Mouse (Mus musculus) heart, adult 2 months (tissue): ENCODE measurements at regions not wholly inside any gene's neighbourhood (a gene's known extent, or its start where the extent isn't known, plus 50 kb on each side); places are given as distances from the start of the nearest gene placed in this dataset.

Experiments
- DNase-seq, 2 experiments: peaks; one replicate each; pipeline ENCODE4 v3.0.0; 2021
- H3K27ac ChIP-seq: fragments of 200-600 bp; 2 replicates; pipeline ENCODE4 v1.8.1; 2022
- H3K27me3 ChIP-seq: fragments of 200-500 bp; 2 replicates; pipeline ENCODE4 v1.6.1; 2012; ENCODE audit warnings: mild to moderate bottlenecking, low read length, inconsistent platforms, mixed read lengths; ENCODE audit not compliant: control insufficient read depth, insufficient read depth
- H3K36me3 ChIP-seq: fragments of 200-500 bp; 2 replicates; pipeline ENCODE4 v1.6.1; 2012; ENCODE audit warnings: low read length, inconsistent platforms; ENCODE audit not compliant: control insufficient read depth, insufficient read depth
- H3K4me1 ChIP-seq: fragments of 200-500 bp; 2 replicates; pipeline ENCODE4 v1.6.1; 2011; ENCODE audit warnings: low read length; ENCODE audit not compliant: control insufficient read depth, insufficient read depth
- H3K4me3 ChIP-seq: fragments of 200-600 bp; 2 replicates; pipeline ENCODE4 v1.8.1; 2022
- H3K79me2 ChIP-seq: fragments of 200-500 bp; replicated peaks from 2 replicates; pipeline ENCODE4 v1.6.1; 2012; ENCODE audit warnings: mild to moderate bottlenecking, inconsistent platforms, low read length, moderate library complexity, mixed read lengths; ENCODE audit not compliant: control insufficient read depth, insufficient read depth
- H3K9ac ChIP-seq: fragments of 200-500 bp; 2 replicates; pipeline ENCODE4 v1.6.1; 2012; ENCODE audit warnings: low read depth, mild to moderate bottlenecking, control low read depth, inconsistent platforms, low read length, mixed read lengths
- CTCF ChIP-seq: fragments of 200-600 bp; IDR thresholded peaks from 2 replicates; pipeline ENCODE4 v1.8.1; 2022; ENCODE audit warnings: antibody characterized with exemption, mild to moderate bottlenecking, moderate library complexity
- EP300 ChIP-seq: fragments of 200-500 bp; IDR thresholded peaks from 2 replicates; pipeline ENCODE4 v1.6.1; 2011; ENCODE audit warnings: low read depth, low read length, control low read depth; ENCODE audit not compliant: insufficient read depth
- POLR2A ChIP-seq: fragments of 200-500 bp; IDR thresholded peaks from 2 replicates; pipeline ENCODE4 v1.6.1; 2011; ENCODE audit warnings: mild to moderate bottlenecking, low read depth, low read length, control low read depth; ENCODE audit not compliant: insufficient read depth
- WGBS: fragments of 180-500 bp; shearing (Covaris S2); methylation state at CpG from one replicate; pipeline ENCODE4 v1.1.7; 2018; 5-methylcytosine and 5-hydroxymethylcytosine counted together
- intact Hi-C: fragments of 180-260 bp; cut with DNase I; formaldehyde crosslinking; loops from one replicate; pipeline ENCODE4 v1.15.1; 2025

GRCm38 (mm10) chr10:19105231-19105681 lies 89.8 kb upstream of the Tnfaip3 start:
- H3K36me3 ChIP-seq: no peaks in the 10 kb centered on the region
- H3K4me1 ChIP-seq: no peaks in the 10 kb centered on the region; the same call in 1 of the 2 replicates
- TF ChIP-seq EP300 (no peak), POLR2A (no peak), CTCF (no peak)
- H3K79me2 ChIP-seq: no peaks in the 10 kb centered on the region
- H3K4me3 ChIP-seq: no peak overlapping the region
- intact Hi-C loops: no loop called here
- WGBS: 57% methylated on average over 6 of the region's 6 CpGs
- H3K27ac ChIP-seq: no peak overlapping the region
- no peak overlapping the region for H3K9ac ChIP-seq
- no peak for DNase-seq
- 0 out of 2 replicates have a peak, but pooled peaks cover 1% of the 10 kb centered on the region for H3K27me3 ChIP-seq

DNA sequence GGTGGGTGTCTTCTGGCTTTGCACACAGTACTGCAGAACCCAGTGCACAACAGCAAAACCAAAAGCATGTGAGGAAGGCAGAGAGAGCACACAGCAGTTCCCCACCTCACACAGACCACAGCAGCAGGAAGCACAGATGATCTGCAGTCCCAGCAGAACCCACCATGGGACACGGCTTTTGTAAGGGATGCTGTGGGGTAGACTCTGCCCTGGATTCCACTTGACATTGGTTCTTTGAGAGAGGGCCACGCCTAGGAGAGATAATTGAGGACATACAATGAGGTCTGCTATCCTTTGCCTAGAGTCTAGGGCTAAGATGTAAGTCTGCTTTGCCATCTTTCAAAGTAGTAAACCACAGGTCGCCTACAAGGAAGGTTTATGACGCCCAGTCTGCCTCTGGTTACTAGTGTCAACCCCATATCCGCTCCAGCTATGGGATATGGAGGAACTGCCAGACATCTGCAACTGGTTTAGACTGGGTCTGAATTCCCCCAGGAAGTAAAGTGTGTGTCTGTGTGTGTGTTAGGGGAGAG lies 89.3 kb upstream of the Tnfaip3 start:
- Histone ChIP-seq H3K4me3 (no peak overlapping the region), H3K36me3 (no peaks in the 10 kb centered on the region), H3K4me1 (no peaks in the 10 kb centered on the region; the same call in 1 of the 2 replicates), H3K9ac (no peak overlapping the region), H3K27ac (no peak overlapping the region), H3K79me2 (no peaks in the 10 kb centered on the region), H3K27me3 (0 out of 2 replicates have a peak, but pooled peaks cover 1% of the 10 kb centered on the region)
- no peak for DNase-seq
- TF ChIP-seq EP300: no peak
- no peak for TF ChIP-seq POLR2A
- TF ChIP-seq CTCF: no peak
- WGBS: 68% methylated on average over 5 of the region's 5 CpGs
- intact Hi-C loops: no loop called here

DNA sequence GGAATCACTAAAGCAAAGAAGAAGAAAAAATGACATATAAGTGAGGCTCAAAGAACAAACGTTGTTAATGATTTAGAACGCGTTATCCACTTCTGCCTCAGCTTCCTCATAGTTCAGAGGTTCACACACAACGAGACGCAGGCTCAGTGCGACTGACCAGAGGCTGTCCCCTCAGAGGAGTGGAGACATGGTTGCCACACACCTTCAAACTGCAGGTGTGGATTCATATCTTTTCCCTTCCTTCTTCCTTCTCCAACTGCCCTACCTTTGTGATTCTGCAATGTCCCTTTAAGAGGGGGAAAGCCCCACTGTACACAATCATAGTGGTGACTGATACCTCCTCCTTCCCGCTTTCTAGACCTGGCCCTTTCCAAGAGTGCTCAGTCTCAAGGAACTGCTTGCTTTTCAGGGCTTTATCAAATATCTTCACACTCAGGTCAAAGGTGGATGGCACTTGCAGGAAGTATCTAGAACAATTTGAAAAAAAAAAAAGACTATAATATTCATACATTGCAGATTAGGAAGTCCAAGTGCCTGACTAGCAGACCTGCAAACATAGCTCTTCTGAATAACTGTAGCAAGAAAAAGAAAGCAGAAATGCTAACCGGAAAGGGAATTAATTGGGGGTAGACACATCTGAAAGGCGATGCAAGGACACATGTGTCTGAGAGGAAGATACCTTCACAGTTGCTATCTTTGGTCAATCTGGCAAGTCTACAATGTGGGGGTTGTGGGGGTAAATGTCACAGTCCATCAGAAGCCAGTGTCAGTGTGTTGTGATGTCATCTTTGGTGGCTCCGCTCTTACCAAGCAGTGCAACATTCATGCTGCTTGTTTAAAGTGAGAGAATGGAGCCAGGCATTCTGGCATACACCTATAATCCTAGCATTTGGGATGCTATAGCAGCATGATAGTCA lies 84.2 kb upstream of the Tnfaip3 start:
- WGBS: 84% methylated on average over 10 of the region's 10 CpGs
- H3K4me1 ChIP-seq: no peaks in the 10 kb centered on the region
- no peak overlapping the region for H3K27ac ChIP-seq
- no peak for DNase-seq
- H3K9ac ChIP-seq: no peak overlapping the region
- no peaks in the 10 kb centered on the region for H3K79me2 ChIP-seq
- H3K27me3 ChIP-seq: no peaks in the 10 kb centered on the region
- intact Hi-C loops: no loop called here
- no peak overlapping the region for H3K4me3 ChIP-seq
- no peak for TF ChIP-seq EP300
- TF ChIP-seq CTCF: no peak
- no peak for TF ChIP-seq POLR2A
- H3K36me3 ChIP-seq: no peaks in the 10 kb centered on the region

- intact Hi-C loops: loop anchor here (2.0 to 5.0 kb wide), 2 partner anchors 77 to 141 kb away; partner anchors contain the start of gene Tnfaip3
- H3K4me3 ChIP-seq: no peak overlapping the region
- no peaks in the 10 kb centered on the region for H3K4me1 ChIP-seq
- no peaks in the 10 kb centered on the region for H3K36me3 ChIP-seq
- TF ChIP-seq CTCF (peak; percentile 66), POLR2A (no peak), EP300 (0 out of 2 replicates have a peak, but pooled peaks have one; percentile 42)
- no peaks in the 10 kb centered on the region for H3K79me2 ChIP-seq
- peak; percentile 44 to 74 for DNase-seq
- H3K27me3 ChIP-seq: no peaks in the 10 kb centered on the region
- whole genome bisulfite sequencing: 21% methylated on average over 8 of the region's 8 CpGs
- H3K9ac ChIP-seq: no peak overlapping the region
- H3K27ac ChIP-seq: no peak overlapping the region
These were observed 78.8 kb upstream of the Tnfaip3 start for GRCm38 (mm10) chr10:19094297-19094696.

DNA sequence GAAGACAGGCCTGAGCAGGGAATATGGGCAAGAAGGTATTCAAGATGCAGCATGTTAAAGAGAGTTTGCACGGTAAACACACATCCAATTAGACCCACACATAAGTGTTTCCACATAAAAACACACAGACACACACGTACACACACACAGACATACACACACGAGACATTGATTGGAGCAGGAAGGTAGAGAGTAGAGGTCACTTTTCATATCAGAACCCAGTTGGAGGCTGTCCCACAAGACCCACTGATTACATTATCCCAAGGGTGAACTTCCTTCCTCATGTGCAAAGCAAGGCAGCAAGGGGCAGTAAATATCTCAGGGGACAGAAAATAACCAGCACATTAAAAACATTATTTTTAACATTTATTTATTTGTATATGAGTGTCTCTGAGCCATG lies 78.2 kb upstream of the Tnfaip3 start:
- Histone ChIP-seq H3K79me2 (no peaks in the 10 kb centered on the region), H3K27me3 (no peaks in the 10 kb centered on the region), H3K4me3 (no peak overlapping the region), H3K36me3 (no peaks in the 10 kb centered on the region), H3K27ac (no peak overlapping the region), H3K9ac (no peak overlapping the region), H3K4me1 (no peaks in the 10 kb centered on the region)
- DNase-seq: no peak
- intact Hi-C loops: loop anchor here (2.0 to 5.0 kb wide), 2 partner anchors 76 to 141 kb away; partner anchors contain the start of gene Tnfaip3
- TF ChIP-seq CTCF: no peak
- TF ChIP-seq POLR2A: no peak
- 46% methylated on average over 3 of the region's 3 CpGs for WGBS

GRCm38 (mm10) chr10:19091949-19092348 lies 76.5 kb upstream of the Tnfaip3 start:
- no peaks in the 10 kb centered on the region for H3K27me3 ChIP-seq
- no peak overlapping the region for H3K9ac ChIP-seq
- no peak overlapping the region for H3K4me3 ChIP-seq
- WGBS: 81% methylated on average over 3 of the region's 3 CpGs
- no peaks in the 10 kb centered on the region for H3K79me2 ChIP-seq
- intact Hi-C loops: loop anchor here (5.0 kb wide), 1 partner anchor 75 kb away; the partner anchor contains the start of gene Tnfaip3
- no peak for TF ChIP-seq POLR2A
- TF ChIP-seq CTCF: no peak
- TF ChIP-seq EP300: no peak
- no peak overlapping the region for H3K27ac ChIP-seq
- H3K36me3 ChIP-seq: no peaks in the 10 kb centered on the region
- DNase-seq: no peak
- H3K4me1 ChIP-seq: no peaks in the 10 kb centered on the region
